Mouse (Mus musculus) olfactory bulb, adult 2 months (tissue): ENCODE results near the gene Dock8. TPM values are rescaled to one million over a fixed set of nuclear protein-coding genes. Genes with fewer than 3 reads are reported as not detected.

ENCODE experiments used
- H3K27ac ChIP-seq: fragments of 200-500 bp; 2 replicates; pipeline ENCODE4 v1.5.1; 2012; ENCODE audit warnings: low read depth, low read length; ENCODE audit not compliant: insufficient read depth
- H3K4me1 ChIP-seq: fragments of 200-500 bp; 2 replicates; pipeline ENCODE4 v1.6.1; 2012; ENCODE audit warnings: low read length; ENCODE audit not compliant: control insufficient read depth, insufficient read depth
- H3K4me3 ChIP-seq: fragments of 200-500 bp; 2 replicates; pipeline ENCODE4 v1.5.1; 2012; ENCODE audit warnings: mild to moderate bottlenecking, low read depth, low read length, moderate library complexity; ENCODE audit not compliant: insufficient read depth
- CTCF ChIP-seq: fragments of 200-500 bp; IDR thresholded peaks from 2 replicates; pipeline ENCODE4 v1.5.1; 2012; ENCODE audit warnings: low read depth, mild to moderate bottlenecking, low read length, moderate library complexity; ENCODE audit not compliant: insufficient read depth
- POLR2A ChIP-seq: fragments of 200-500 bp; IDR thresholded peaks from 2 replicates; pipeline ENCODE4 v1.6.1; 2012; ENCODE audit warnings: mild to moderate bottlenecking, low read depth, low read length, moderate library complexity; ENCODE audit not compliant: insufficient read depth
- WGBS: fragments of 180-500 bp; shearing (Covaris S2); methylation state at CpG from one replicate; pipeline ENCODE4 v1.1.7; 2018; 5-methylcytosine and 5-hydroxymethylcytosine counted together
- polyA plus RNA-seq: library from polyadenylated mRNA; stranded (reverse); fragments of >200 nt; gene quantifications from 2 replicates; pipeline ENCODE4 v1.2.4, GENCODE M21; 2012; ENCODE audit warnings: low replicate concordance; ENCODE audit not compliant: missing spikeins, insufficient read depth, insufficient read length

Gene Dock8
- polyA plus RNA-seq, 1 experiment = not detected

- Histone ChIP-seq H3K27ac (no peak overlapping the region), H3K4me1 (no peaks in the 10 kb centered on the region), H3K4me3 (no peak overlapping the region)
- 87% methylated on average over 8 of the region's 8 CpGs for WGBS
- TF ChIP-seq POLR2A (no peak), CTCF (no peak)
Measured at GRCm38 (mm10) chr19:25068518-25068917, 69.2 kb downstream of the Dock8 start.

- H3K4me1 ChIP-seq = peaks cover 3% of the 10 kb centered on the region
- 88% methylated on average over 9 of the region's 9 CpGs for WGBS
- TF ChIP-seq POLR2A (no peak), CTCF (no peak)
Measured at GRCm38 (mm10) chr19:25072521-25072920, 73.2 kb downstream of the Dock8 start.

GRCm38 (mm10) chr19:25074741-25075140, 75.4 kb downstream of the Dock8 start:
- H3K27ac ChIP-seq = no peak overlapping the region
- 51% methylated on average over 6 of the region's 6 CpGs for WGBS
- H3K4me1 ChIP-seq = peaks cover 9% of the 10 kb centered on the region
- TF ChIP-seq CTCF (no peak), POLR2A (no peak)
- H3K4me3 ChIP-seq = no peak overlapping the region

More at GRCm38 (mm10) chr19:25072521-25072920, 73.2 kb downstream of the Dock8 start:
- H3K27ac ChIP-seq = no peak overlapping the region
- no peak overlapping the region for H3K4me3 ChIP-seq

- Histone ChIP-seq H3K4me3 (no peak overlapping the region), H3K4me1 (peaks cover 9% of the 10 kb centered on the region), H3K27ac (no peak overlapping the region)
- TF ChIP-seq CTCF = no peak
- no peak for TF ChIP-seq POLR2A
- WGBS = 59% methylated on average over 7 of the region's 7 CpGs
Measured at GRCm38 (mm10) chr19:25077636-25078035, 78.3 kb downstream of the Dock8 start.

GRCm38 (mm10) chr19:25078130-25078529, 78.8 kb downstream of the Dock8 start:
- H3K4me1 ChIP-seq = peaks cover 9% of the 10 kb centered on the region
- TF ChIP-seq POLR2A = no peak
- TF ChIP-seq CTCF = no peak
- H3K4me3 ChIP-seq = no peak overlapping the region
- 71% methylated on average over 8 of the region's 8 CpGs for WGBS
- H3K27ac ChIP-seq = no peak overlapping the region

- no peak overlapping the region for H3K27ac ChIP-seq
- no peak overlapping the region for H3K4me3 ChIP-seq
- TF ChIP-seq POLR2A (no peak), CTCF (no peak)
- H3K4me1 ChIP-seq = peaks cover 6% of the 10 kb centered on the region
- 36% methylated on average over 5 of the region's 5 CpGs for WGBS
Measured at GRCm38 (mm10) chr19:25080166-25080565, 80.8 kb downstream of the Dock8 start.

GRCm38 (mm10) chr19:25082839-25083238, 83.5 kb downstream of the Dock8 start:
- Histone ChIP-seq H3K4me1 (peaks cover 3% of the 10 kb centered on the region), H3K4me3 (no peak overlapping the region), H3K27ac (no peak overlapping the region)
- TF ChIP-seq CTCF (no peak), POLR2A (no peak)
- WGBS = 93% methylated on average over 2 of the region's 2 CpGs

GRCm38 (mm10) chr19:25087181-25087580, 87.8 kb downstream of the Dock8 start:
- TF ChIP-seq POLR2A (no peak), CTCF (no peak)
- Histone ChIP-seq H3K4me1 (peaks cover 3% of the 10 kb centered on the region; the same call in 1 of the 2 replicates), H3K4me3 (no peak overlapping the region), H3K27ac (no peak overlapping the region)
- WGBS = 62% methylated on average over 7 of the region's 7 CpGs

GRCm38 (mm10) chr19:25089746-25090145, 90.4 kb downstream of the Dock8 start:
- Histone ChIP-seq H3K4me3 (no peak overlapping the region), H3K27ac (no peak overlapping the region)
- WGBS = 95% methylated on average over 7 of the region's 7 CpGs

GRCm38 (mm10) chr19:25095135-25095534, 95.8 kb downstream of the Dock8 start:
- WGBS = 87% methylated on average over 3 of the region's 3 CpGs
- H3K27ac ChIP-seq = no peak overlapping the region
- H3K4me3 ChIP-seq = no peak overlapping the region
- H3K4me1 ChIP-seq = no peaks in the 10 kb centered on the region
- TF ChIP-seq POLR2A (no peak), CTCF (no peak)

More at GRCm38 (mm10) chr19:25089746-25090145, 90.4 kb downstream of the Dock8 start:
- peaks cover 3% of the 10 kb centered on the region; the same call in 1 of the 2 replicates for H3K4me1 ChIP-seq
- no peak for TF ChIP-seq CTCF
- TF ChIP-seq POLR2A = no peak
